Mouse (Mus musculus): Measurements from ENCODE around the gene Neurod4. TPM values are rescaled to one million over a fixed set of nuclear protein-coding genes. Genes with fewer than 3 reads are reported as not detected.

Gene Neurod4
- polyA plus RNA-seq (2014; fragmentation: Nextera tagmentation; extraction: Ambion mirVana), result 2.6 and 6.9 TPM in 2 replicates

DNA sequence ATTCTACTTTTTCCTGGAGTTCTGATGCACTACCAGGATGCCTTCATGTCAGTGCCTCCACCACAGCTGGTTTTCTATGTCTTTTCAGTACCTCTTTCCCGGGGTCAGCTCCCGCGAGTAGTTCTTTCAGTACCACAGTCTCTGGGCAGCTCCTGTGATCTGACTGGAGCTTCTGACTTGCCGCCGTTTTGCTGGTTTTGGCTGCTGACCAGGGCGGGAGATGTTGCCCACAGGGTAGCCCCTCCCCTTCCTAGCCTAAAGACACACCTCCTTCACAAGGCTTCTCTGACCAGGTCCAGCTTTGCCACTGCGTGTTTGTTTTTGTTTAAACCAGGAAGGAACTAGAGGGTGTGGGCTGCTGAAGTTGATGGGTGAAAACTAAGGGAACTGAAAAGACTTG is at the start of gene Neurod4:
Neurod4 (minus strand) TSS at position 175 of the 400 bp plus-strand sequence.
- under 1% methylated on average over 7 of the region's 7 CpGs for WGBS
- no peaks in the 10 kb centered on the region for H3K36me3 ChIP-seq (ENCODE audit: control insufficient read depth, insufficient read depth, low read length)
- DNase-seq (peak; percentile 45), ATAC-seq (ENCODE audit: low FRiP score, low TSS enrichment) (0 out of 2 replicates have a peak, but pooled peaks have one; percentile 32)
- peak within 1 kb of the TSS; percentile 33 for H3K4me2 ChIP-seq (ENCODE audit: low read length)
- no peaks in the 10 kb centered on the region for H3K27me3 ChIP-seq (ENCODE audit: control insufficient read depth, insufficient read depth, low read length)
- H3K4me3 ChIP-seq (replicated peaks; ENCODE audit: low read depth, low read length), result no peak within 1 kb of the TSS
- no peaks in the 10 kb centered on the region for H3K9me3 ChIP-seq (ENCODE audit: control insufficient read depth, low read length)
- no peak within 1 kb of the TSS for H3K9ac ChIP-seq (replicated peaks; ENCODE audit: low read length)
- 0 out of 2 replicates have a peak, but pooled peaks cover 9% of the 10 kb centered on the region for H3K4me1 ChIP-seq (ENCODE audit: control insufficient read depth, insufficient read depth, low read length)
- no peak within 1 kb of the TSS for H3K27ac ChIP-seq (replicated peaks; ENCODE audit: low read depth, low read length)

DNA sequence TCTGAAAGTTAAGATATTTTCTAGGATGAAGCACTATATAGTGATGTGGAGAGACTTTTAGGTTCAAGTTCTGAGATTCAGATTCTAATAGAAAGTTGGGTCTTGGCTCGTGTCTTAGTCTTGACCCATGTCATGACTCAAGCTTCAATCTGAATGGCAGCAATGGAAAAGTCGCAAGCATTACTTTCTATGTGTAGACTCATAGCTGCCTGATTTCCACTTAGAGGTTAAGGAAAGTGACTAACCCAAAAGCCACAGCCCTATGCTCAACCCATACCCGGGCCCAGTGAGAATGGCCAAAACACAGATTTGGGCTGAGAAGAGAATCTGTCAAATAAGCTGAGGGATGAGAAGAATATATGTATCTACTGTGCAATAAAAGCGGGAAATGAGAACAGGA is 44.2 kb upstream of the Neurod4 start:
- WGBS, result 92% methylated on average over 4 of the region's 4 CpGs
- no peak overlapping the region for H3K4me3 ChIP-seq (replicated peaks; ENCODE audit: low read depth, low read length)
- H3K4me1 ChIP-seq (ENCODE audit: control insufficient read depth, insufficient read depth, low read length), result no peaks in the 10 kb centered on the region
- DNase-seq, result no peak
- no peak overlapping the region for H3K9ac ChIP-seq (replicated peaks; ENCODE audit: low read length)
- H3K4me2 ChIP-seq (ENCODE audit: low read length), result no peak overlapping the region
- ATAC-seq (ENCODE audit: low FRiP score, low TSS enrichment), result no peak
- no peaks in the 10 kb centered on the region for H3K9me3 ChIP-seq (ENCODE audit: control insufficient read depth, low read length)
- no peaks in the 10 kb centered on the region for H3K36me3 ChIP-seq (ENCODE audit: control insufficient read depth, insufficient read depth, low read length)
- no peak overlapping the region for H3K27ac ChIP-seq (replicated peaks; ENCODE audit: low read depth, low read length)
- no peaks in the 10 kb centered on the region for H3K27me3 ChIP-seq (ENCODE audit: control insufficient read depth, insufficient read depth, low read length)

DNA sequence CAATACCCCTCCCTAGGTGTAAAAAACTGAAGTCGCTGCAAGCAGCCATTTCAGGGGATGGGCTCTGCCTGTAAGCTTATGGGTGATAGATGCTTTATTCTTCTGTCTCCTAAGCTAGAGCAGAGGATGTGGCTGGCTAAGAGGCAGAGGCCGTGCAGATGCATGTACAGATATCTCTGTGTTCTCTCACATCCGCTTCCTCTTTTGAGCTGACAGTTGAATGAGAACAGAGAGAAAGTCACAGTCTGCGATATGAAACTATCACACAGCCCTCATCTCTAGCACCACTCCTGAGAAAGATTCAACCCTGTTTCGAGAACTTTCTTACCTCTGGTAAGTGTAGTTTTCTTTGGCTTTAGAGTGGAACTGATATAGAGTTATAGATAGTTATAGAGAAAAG is 42.6 kb upstream of the Neurod4 start, which contains the start of gene Tespa1:
Tespa1 (plus strand) TSS at position 234 of the 400 bp plus-strand sequence.
- WGBS, result 91% methylated on average over 5 of the region's 5 CpGs
- DNase-seq, result no peak
- Histone ChIP-seq H3K27ac (replicated peaks; ENCODE audit: low read depth, low read length) (no peak within 1 kb of the TSS), H3K4me2 (ENCODE audit: low read length) (no peak within 1 kb of the TSS), H3K4me3 (replicated peaks; ENCODE audit: low read depth, low read length) (no peak within 1 kb of the TSS), H3K9ac (replicated peaks; ENCODE audit: low read length) (no peak within 1 kb of the TSS), H3K4me1 (ENCODE audit: control insufficient read depth, insufficient read depth, low read length) (no peaks in the 10 kb centered on the region), H3K36me3 (ENCODE audit: control insufficient read depth, insufficient read depth, low read length) (no peaks in the 10 kb centered on the region), H3K9me3 (ENCODE audit: control insufficient read depth, low read length) (no peaks in the 10 kb centered on the region), H3K27me3 (ENCODE audit: control insufficient read depth, insufficient read depth, low read length) (no peaks in the 10 kb centered on the region)
- no peak for ATAC-seq (ENCODE audit: low FRiP score, low TSS enrichment)

DNA sequence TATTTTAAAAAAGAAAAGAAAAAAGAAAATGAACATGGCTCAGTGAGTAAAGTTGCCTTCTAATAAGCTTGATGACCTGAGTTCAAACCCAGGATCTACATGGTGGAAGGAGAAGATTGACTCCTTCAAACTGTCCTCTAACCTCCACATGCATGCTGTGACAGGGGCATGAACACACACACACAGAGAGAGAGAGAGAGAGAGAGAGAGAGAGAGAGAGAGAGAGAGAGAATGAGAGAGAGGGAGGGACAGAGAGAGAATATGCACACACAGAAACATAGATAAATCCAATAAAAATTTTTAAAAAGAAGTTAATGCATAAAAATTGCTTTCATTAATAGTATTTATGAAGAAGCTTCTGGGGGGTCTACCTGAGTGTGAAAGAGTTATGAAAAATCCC is 42.0 kb upstream of the Neurod4 start:
- H3K4me1 ChIP-seq (ENCODE audit: control insufficient read depth, insufficient read depth, low read length), result no peaks in the 10 kb centered on the region
- H3K4me3 ChIP-seq (replicated peaks; ENCODE audit: low read depth, low read length), result no peak overlapping the region
- DNase-seq, result no peak
- H3K36me3 ChIP-seq (ENCODE audit: control insufficient read depth, insufficient read depth, low read length), result no peaks in the 10 kb centered on the region
- no peaks in the 10 kb centered on the region for H3K9me3 ChIP-seq (ENCODE audit: control insufficient read depth, low read length)
- H3K27ac ChIP-seq (replicated peaks; ENCODE audit: low read depth, low read length), result no peak overlapping the region
- no peak overlapping the region for H3K9ac ChIP-seq (replicated peaks; ENCODE audit: low read length)
- no peak overlapping the region for H3K4me2 ChIP-seq (ENCODE audit: low read length)
- H3K27me3 ChIP-seq (ENCODE audit: control insufficient read depth, insufficient read depth, low read length), result no peaks in the 10 kb centered on the region
- ATAC-seq (ENCODE audit: low FRiP score, low TSS enrichment), result no peak

DNA sequence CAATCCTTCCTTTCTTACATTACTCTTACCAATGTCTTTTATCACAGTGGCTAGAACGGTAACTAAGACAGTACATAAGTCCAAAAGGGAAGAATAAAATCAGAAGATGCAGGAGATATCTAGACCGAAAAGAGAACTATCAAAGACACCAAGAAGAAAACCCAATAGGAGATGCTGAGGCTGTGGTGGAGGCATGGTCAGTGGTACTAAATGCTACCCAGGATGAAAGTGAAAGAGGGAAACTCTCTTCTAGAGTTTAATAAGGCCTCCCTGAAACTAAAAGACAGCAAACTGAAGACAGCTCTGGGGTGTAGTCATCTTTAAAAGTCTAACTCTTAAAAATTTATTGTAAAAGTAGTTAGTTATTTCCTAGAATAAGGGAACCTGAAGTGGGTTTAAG is 40.7 kb upstream of the Neurod4 start:
- Histone ChIP-seq H3K4me3 (replicated peaks; ENCODE audit: low read depth, low read length) (no peak overlapping the region), H3K4me2 (ENCODE audit: low read length) (no peak overlapping the region), H3K27me3 (ENCODE audit: control insufficient read depth, insufficient read depth, low read length) (no peaks in the 10 kb centered on the region), H3K9me3 (ENCODE audit: control insufficient read depth, low read length) (no peaks in the 10 kb centered on the region), H3K4me1 (ENCODE audit: control insufficient read depth, insufficient read depth, low read length) (no peaks in the 10 kb centered on the region), H3K36me3 (ENCODE audit: control insufficient read depth, insufficient read depth, low read length) (no peaks in the 10 kb centered on the region), H3K27ac (replicated peaks; ENCODE audit: low read depth, low read length) (no peak overlapping the region), H3K9ac (replicated peaks; ENCODE audit: low read length) (no peak overlapping the region)
- DNase-seq (no peak), ATAC-seq (ENCODE audit: low FRiP score, low TSS enrichment) (no peak)
- WGBS, result 96% methylated on average over 2 of the region's 2 CpGs

DNA sequence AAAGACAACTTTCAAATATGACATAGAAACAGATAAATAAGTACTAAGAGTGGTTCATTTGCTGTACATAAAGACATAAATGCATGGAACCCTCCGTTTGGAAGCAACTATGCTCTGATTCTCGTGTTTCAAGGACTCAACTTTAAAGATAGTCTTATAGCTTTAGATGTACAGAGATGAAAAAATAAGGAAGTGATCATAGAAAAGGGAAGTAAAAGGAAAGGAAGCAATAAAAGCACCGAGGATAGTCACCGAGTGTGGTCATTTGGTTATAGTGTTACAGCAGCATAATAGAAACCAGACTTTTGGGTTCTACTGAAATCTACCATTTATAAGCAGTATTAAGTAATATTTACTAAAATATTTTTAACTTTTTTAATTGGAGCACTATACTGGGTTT is 38.7 kb upstream of the Neurod4 start:
- Histone ChIP-seq H3K27ac (replicated peaks; ENCODE audit: low read depth, low read length) (no peak overlapping the region), H3K4me2 (ENCODE audit: low read length) (no peak overlapping the region), H3K27me3 (ENCODE audit: control insufficient read depth, insufficient read depth, low read length) (no peaks in the 10 kb centered on the region), H3K4me1 (ENCODE audit: control insufficient read depth, insufficient read depth, low read length) (no peaks in the 10 kb centered on the region), H3K9ac (replicated peaks; ENCODE audit: low read length) (no peak overlapping the region), H3K9me3 (ENCODE audit: control insufficient read depth, low read length) (no peaks in the 10 kb centered on the region), H3K4me3 (replicated peaks; ENCODE audit: low read depth, low read length) (no peak overlapping the region), H3K36me3 (ENCODE audit: control insufficient read depth, insufficient read depth, low read length) (no peaks in the 10 kb centered on the region)
- 82% methylated on average over 4 of the region's 4 CpGs for WGBS
- no peak for DNase-seq
- ATAC-seq (ENCODE audit: low FRiP score, low TSS enrichment), result no peak

DNA sequence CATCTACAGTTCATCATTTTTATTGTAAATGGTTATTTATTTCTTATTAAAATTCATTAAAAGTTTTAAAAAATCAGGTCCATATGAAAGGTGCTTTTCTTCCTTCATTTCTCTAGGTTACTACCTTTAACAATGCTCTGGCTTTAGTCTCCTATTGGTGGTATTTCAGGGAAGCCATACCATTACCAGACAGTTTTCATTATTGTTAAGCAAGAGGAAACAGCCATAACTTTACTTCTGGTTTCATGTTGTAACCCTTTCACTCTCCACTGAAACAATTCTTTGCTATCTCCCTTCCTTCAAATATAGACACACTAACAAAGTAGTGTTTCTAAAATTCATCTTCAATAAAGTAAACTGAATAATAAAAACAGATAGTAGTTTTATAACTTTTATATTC is 35.8 kb upstream of the Neurod4 start:
- ATAC-seq (ENCODE audit: low FRiP score, low TSS enrichment) (no peak), DNase-seq (no peak)
- Histone ChIP-seq H3K9me3 (ENCODE audit: control insufficient read depth, low read length) (no peaks in the 10 kb centered on the region), H3K4me3 (replicated peaks; ENCODE audit: low read depth, low read length) (no peak overlapping the region), H3K9ac (replicated peaks; ENCODE audit: low read length) (no peak overlapping the region), H3K27ac (replicated peaks; ENCODE audit: low read depth, low read length) (no peak overlapping the region), H3K4me1 (ENCODE audit: control insufficient read depth, insufficient read depth, low read length) (no peaks in the 10 kb centered on the region), H3K36me3 (ENCODE audit: control insufficient read depth, insufficient read depth, low read length) (no peaks in the 10 kb centered on the region), H3K4me2 (ENCODE audit: low read length) (no peak overlapping the region), H3K27me3 (ENCODE audit: control insufficient read depth, insufficient read depth, low read length) (no peaks in the 10 kb centered on the region)

DNA sequence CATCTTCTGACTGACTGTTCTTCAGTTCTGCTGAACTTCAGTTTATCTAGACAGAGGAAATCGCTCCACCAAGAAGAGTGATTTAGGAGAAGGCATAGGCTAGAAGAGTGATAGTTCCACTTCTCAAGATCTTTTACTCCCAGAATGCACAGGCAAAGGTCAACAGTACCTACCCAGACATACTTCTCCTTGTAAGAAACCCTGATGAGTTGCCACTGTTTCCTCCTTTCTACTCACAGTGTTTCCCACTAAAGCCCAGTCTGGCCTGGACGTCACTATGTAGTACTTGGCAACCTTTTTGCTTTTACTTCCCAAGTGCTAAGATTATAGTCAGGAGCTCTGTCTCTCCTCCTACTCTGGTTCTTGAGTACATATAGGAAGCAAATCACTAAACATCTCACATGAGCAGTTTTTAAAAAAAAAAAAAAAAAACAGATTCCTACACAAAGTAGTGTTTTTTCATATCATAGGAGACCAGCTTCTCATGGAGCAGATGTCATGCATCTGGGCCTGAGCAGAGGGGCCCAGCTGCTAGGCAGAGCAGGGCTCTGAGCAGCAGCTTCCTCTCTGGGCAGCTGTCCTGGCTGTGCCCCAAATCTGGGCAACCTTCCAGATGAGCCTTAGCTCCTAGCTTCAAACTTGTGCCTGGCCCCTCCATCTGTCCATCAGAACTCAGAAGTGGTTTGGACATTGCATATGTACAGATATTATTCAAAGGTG is 34.2 kb upstream of the Neurod4 start:
- peak; percentile 52 for DNase-seq
- H3K27me3 ChIP-seq (ENCODE audit: control insufficient read depth, insufficient read depth, low read length), result no peaks in the 10 kb centered on the region
- no peaks in the 10 kb centered on the region for H3K36me3 ChIP-seq (ENCODE audit: control insufficient read depth, insufficient read depth, low read length)
- no peak overlapping the region for H3K9ac ChIP-seq (replicated peaks; ENCODE audit: low read length)
- no peaks in the 10 kb centered on the region for H3K9me3 ChIP-seq (ENCODE audit: control insufficient read depth, low read length)
- H3K27ac ChIP-seq (replicated peaks; ENCODE audit: low read depth, low read length), result no peak overlapping the region
- no peak overlapping the region for H3K4me2 ChIP-seq (ENCODE audit: low read length)
- peak; percentile 50; the same call in 1 of the 2 replicates for ATAC-seq (ENCODE audit: low FRiP score, low TSS enrichment)
- no peaks in the 10 kb centered on the region for H3K4me1 ChIP-seq (ENCODE audit: control insufficient read depth, insufficient read depth, low read length)
- H3K4me3 ChIP-seq (replicated peaks; ENCODE audit: low read depth, low read length), result no peak overlapping the region
- WGBS, result 79% methylated on average over 2 of the region's 2 CpGs

DNA sequence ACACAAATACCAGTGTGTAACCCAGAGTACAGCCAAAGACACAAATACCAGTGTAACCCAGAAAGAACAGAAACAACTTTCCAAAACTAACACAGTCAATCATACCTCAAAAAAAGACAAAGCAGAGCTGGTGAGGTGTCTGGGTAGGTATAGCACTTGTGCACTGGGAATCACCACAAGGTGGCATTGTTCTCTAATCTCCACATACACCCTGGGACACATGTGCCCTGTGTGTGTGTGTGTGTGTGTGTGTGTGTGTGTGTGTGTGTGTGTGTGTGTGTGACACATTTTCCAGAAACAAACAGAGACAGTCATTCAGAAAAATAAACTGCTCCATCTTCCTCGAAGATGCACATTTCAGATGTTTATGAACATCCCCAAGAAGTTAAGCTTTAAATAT is 33.5 kb upstream of the Neurod4 start:
- H3K4me3 ChIP-seq (replicated peaks; ENCODE audit: low read depth, low read length), result no peak overlapping the region
- H3K27ac ChIP-seq (replicated peaks; ENCODE audit: low read depth, low read length), result no peak overlapping the region
- peak; percentile 11 for DNase-seq
- WGBS, result 81% methylated on average over 1 of the region's 1 CpGs
- no peaks in the 10 kb centered on the region for H3K9me3 ChIP-seq (ENCODE audit: control insufficient read depth, low read length)
- H3K4me2 ChIP-seq (ENCODE audit: low read length), result no peak overlapping the region
- no peaks in the 10 kb centered on the region for H3K27me3 ChIP-seq (ENCODE audit: control insufficient read depth, insufficient read depth, low read length)
- H3K9ac ChIP-seq (replicated peaks; ENCODE audit: low read length), result no peak overlapping the region
- no peaks in the 10 kb centered on the region for H3K4me1 ChIP-seq (ENCODE audit: control insufficient read depth, insufficient read depth, low read length)
- no peaks in the 10 kb centered on the region for H3K36me3 ChIP-seq (ENCODE audit: control insufficient read depth, insufficient read depth, low read length)
- ATAC-seq (ENCODE audit: low FRiP score, low TSS enrichment), result no peak
